Mouse (Mus musculus): ENCODE measurements around the gene Clec2l. TPM values are rescaled to one million over a fixed set of nuclear protein-coding genes. Genes with fewer than 3 reads are reported as not detected.

The Clec2l gene
- polyA plus RNA-seq, 1 experiment: not detected

- peak overlapping the region; percentile 77 for H3K4me3 ChIP-seq (ENCODE audit: insufficient read depth, low read length)
- peaks cover 22% of the 10 kb centered on the region for H3K4me1 ChIP-seq (ENCODE audit: control insufficient read depth, insufficient read depth, low read length)
- no peak overlapping the region for H3K27ac ChIP-seq (ENCODE audit: insufficient read depth, low read depth, low read length)
- TF ChIP-seq POLR2A (IDR thresholded peaks at IDR 0.05; ENCODE audit: borderline replicate concordance, low read depth, low read length) (no peak), CTCF (IDR thresholded peaks at IDR 0.05; ENCODE audit: low read depth, low read length) (no peak)
Measured at GRCm38 (mm10) chr6:38635941-38636851, 26.7 kb upstream of the Clec2l start.

GRCm38 (mm10) chr6:38636852-38637618 lies 25.8 kb upstream of the Clec2l start, which contains the start of gene Klrg2:
Klrg2 (minus strand) TSS chr6:38637242.
- Histone ChIP-seq H3K4me1 (ENCODE audit: control insufficient read depth, insufficient read depth, low read length) (peaks cover 29% of the 10 kb centered on the region), H3K27ac (ENCODE audit: insufficient read depth, low read depth, low read length) (no peak within 1 kb of the TSS), H3K4me3 (ENCODE audit: insufficient read depth, low read length) (peak within 1 kb of the TSS; percentile 77)
- no peak for TF ChIP-seq POLR2A (IDR thresholded peaks at IDR 0.05; ENCODE audit: borderline replicate concordance, low read depth, low read length)
- no peak for TF ChIP-seq CTCF (IDR thresholded peaks at IDR 0.05; ENCODE audit: low read depth, low read length)

GRCm38 (mm10) chr6:38640401-38640800 lies 22.5 kb upstream of the Clec2l start:
- H3K27ac ChIP-seq (ENCODE audit: insufficient read depth, low read depth, low read length): peak overlapping the region; percentile 67
- H3K4me3 ChIP-seq (ENCODE audit: insufficient read depth, low read length): 0 out of 2 replicates have a peak overlapping the region, but pooled peaks have one; percentile 4

GRCm38 (mm10) chr6:38641228-38641627 lies 21.6 kb upstream of the Clec2l start:
- peak overlapping the region; percentile 67 for H3K27ac ChIP-seq (ENCODE audit: insufficient read depth, low read depth, low read length)
- peaks cover 33% of the 10 kb centered on the region for H3K4me1 ChIP-seq (ENCODE audit: control insufficient read depth, insufficient read depth, low read length)
- peak overlapping the region; percentile 20 for H3K4me3 ChIP-seq (ENCODE audit: insufficient read depth, low read length)
- TF ChIP-seq CTCF (IDR thresholded peaks at IDR 0.05; ENCODE audit: low read depth, low read length) (no peak), POLR2A (IDR thresholded peaks at IDR 0.05; ENCODE audit: borderline replicate concordance, low read depth, low read length) (no peak)

More at GRCm38 (mm10) chr6:38640401-38640800, 22.5 kb upstream of the Clec2l start:
- TF ChIP-seq CTCF (IDR thresholded peaks at IDR 0.05; ENCODE audit: low read depth, low read length) (no peak), POLR2A (IDR thresholded peaks at IDR 0.05; ENCODE audit: borderline replicate concordance, low read depth, low read length) (no peak)
- H3K4me1 ChIP-seq (ENCODE audit: control insufficient read depth, insufficient read depth, low read length): peaks cover 36% of the 10 kb centered on the region

GRCm38 (mm10) chr6:38641645-38642044 lies 21.2 kb upstream of the Clec2l start:
- Histone ChIP-seq H3K27ac (ENCODE audit: insufficient read depth, low read depth, low read length) (peak overlapping the region; percentile 67), H3K4me1 (ENCODE audit: control insufficient read depth, insufficient read depth, low read length) (peaks cover 33% of the 10 kb centered on the region), H3K4me3 (ENCODE audit: insufficient read depth, low read length) (peak overlapping the region; percentile 20)
- TF ChIP-seq POLR2A (IDR thresholded peaks at IDR 0.05; ENCODE audit: borderline replicate concordance, low read depth, low read length): no peak

- Histone ChIP-seq H3K4me3 (ENCODE audit: insufficient read depth, low read length) (no peak overlapping the region), H3K27ac (ENCODE audit: insufficient read depth, low read depth, low read length) (no peak overlapping the region), H3K4me1 (ENCODE audit: control insufficient read depth, insufficient read depth, low read length) (peaks cover 30% of the 10 kb centered on the region)
- TF ChIP-seq POLR2A (IDR thresholded peaks at IDR 0.05; ENCODE audit: borderline replicate concordance, low read depth, low read length) (no peak), CTCF (IDR thresholded peaks at IDR 0.05; ENCODE audit: low read depth, low read length) (no peak)
Measured at GRCm38 (mm10) chr6:38642593-38642992, 20.3 kb upstream of the Clec2l start.

GRCm38 (mm10) chr6:38643039-38643438 lies 19.8 kb upstream of the Clec2l start:
- TF ChIP-seq POLR2A (IDR thresholded peaks at IDR 0.05; ENCODE audit: borderline replicate concordance, low read depth, low read length): no peak
- no peak for TF ChIP-seq CTCF (IDR thresholded peaks at IDR 0.05; ENCODE audit: low read depth, low read length)
- Histone ChIP-seq H3K4me1 (ENCODE audit: control insufficient read depth, insufficient read depth, low read length) (peaks cover 27% of the 10 kb centered on the region), H3K4me3 (ENCODE audit: insufficient read depth, low read length) (no peak overlapping the region), H3K27ac (ENCODE audit: insufficient read depth, low read depth, low read length) (no peak overlapping the region)

- no peak overlapping the region for H3K27ac ChIP-seq (ENCODE audit: insufficient read depth, low read depth, low read length)
- no peak for TF ChIP-seq CTCF (IDR thresholded peaks at IDR 0.05; ENCODE audit: low read depth, low read length)
- TF ChIP-seq POLR2A (IDR thresholded peaks at IDR 0.05; ENCODE audit: borderline replicate concordance, low read depth, low read length): no peak
- no peak overlapping the region for H3K4me3 ChIP-seq (ENCODE audit: insufficient read depth, low read length)
- no peaks in the 10 kb centered on the region for H3K4me1 ChIP-seq (ENCODE audit: control insufficient read depth, insufficient read depth, low read length)
Measured at GRCm38 (mm10) chr6:38649545-38649944, 13.3 kb upstream of the Clec2l start.

- TF ChIP-seq POLR2A (IDR thresholded peaks at IDR 0.05; ENCODE audit: borderline replicate concordance, low read depth, low read length) (no peak), CTCF (IDR thresholded peaks at IDR 0.05; ENCODE audit: low read depth, low read length) (peak; percentile 76)
- no peak overlapping the region for H3K27ac ChIP-seq (ENCODE audit: insufficient read depth, low read depth, low read length)
- H3K4me3 ChIP-seq (ENCODE audit: insufficient read depth, low read length): no peak overlapping the region
- no peaks in the 10 kb centered on the region for H3K4me1 ChIP-seq (ENCODE audit: control insufficient read depth, insufficient read depth, low read length)
Measured at GRCm38 (mm10) chr6:38650263-38650937, 12.5 kb upstream of the Clec2l start.

Data from bone marrow macrophage, adult 2 months (primary cell).